Mouse (Mus musculus) cerebellum, adult 11-12 months (tissue): ENCODE measurements around the gene Gpsm2.
"Not testable (repeated sequence)": the region's sequence is repeated elsewhere in the genome, so short reads cannot be mapped to it uniquely, and the experiment has no call there.

Experiments used
- DNase-seq: peaks from one replicate; pipeline ENCODE4 v3.0.0; 2022

The Gpsm2 gene

DNA sequence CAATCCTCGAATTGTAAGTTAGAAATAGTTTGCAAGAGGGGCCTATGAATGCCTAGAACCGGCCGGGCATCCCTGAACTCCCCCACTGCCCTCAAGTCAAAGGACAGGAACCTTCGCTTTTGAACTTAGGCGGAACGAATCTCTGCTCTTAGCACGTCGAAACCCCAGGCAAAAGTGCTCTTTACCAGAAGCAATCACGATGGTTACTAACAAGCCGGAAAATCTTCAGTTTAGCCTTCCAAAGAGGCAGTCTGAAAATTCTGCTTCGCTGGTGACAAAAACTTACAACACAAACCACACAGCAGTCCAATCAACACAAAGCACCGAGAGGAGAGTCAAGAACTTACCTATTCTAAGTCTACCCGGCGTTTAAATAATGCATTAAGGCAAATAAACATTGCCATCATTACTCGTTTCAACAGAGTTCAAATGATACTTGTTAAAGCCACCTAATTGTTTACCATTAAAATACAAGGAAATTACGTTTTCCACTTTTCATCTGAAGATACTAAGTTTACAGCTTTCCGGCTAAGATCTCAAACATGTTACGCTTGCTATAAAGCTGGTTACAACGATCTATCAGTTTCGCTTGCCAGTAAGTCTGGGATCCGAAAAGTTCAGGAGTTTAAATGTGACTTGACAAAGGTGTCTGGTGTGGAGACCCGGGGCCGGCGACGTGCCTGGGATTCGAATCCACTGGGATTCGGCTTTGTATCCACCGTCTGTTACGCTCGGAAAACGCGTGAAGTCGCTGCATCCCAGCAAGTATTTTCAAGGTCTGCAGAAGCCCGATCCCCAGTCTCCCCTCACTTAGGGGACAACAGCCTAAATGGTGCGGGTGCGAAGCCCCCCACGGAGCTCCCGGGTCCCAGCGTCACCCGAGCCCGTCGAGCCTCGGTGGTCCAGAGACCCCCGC is 775 bp downstream of the Gpsm2 start:
- no peak for DNase-seq

GRCm38 (mm10) chr3:108719761-108720160 is 2.3 kb downstream of the Gpsm2 start:
- no peak for DNase-seq

DNA sequence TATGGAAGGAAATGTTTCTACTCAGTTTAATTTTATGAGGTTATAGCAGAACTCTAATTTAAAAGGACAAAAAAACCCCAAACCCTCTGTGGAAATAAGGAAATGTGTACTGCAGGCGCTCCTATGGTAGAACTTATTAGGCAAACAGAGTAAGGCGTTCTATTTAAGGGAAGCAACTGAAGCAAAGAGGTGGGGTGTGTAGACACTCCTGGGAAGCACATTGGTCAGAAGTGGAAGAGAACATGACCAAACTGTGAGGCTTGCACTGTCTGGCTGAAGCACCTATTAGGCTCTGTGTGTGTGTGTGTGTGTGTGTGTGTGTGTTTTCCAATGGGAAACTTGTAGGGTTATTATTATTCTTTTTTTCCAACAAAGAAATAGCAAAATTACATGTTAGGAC is 2.8 kb downstream of the Gpsm2 start:
- no peak for DNase-seq

GRCm38 (mm10) chr3:108717896-108718502 is 4.1 kb downstream of the Gpsm2 start:
- DNase-seq: no peak

DNA sequence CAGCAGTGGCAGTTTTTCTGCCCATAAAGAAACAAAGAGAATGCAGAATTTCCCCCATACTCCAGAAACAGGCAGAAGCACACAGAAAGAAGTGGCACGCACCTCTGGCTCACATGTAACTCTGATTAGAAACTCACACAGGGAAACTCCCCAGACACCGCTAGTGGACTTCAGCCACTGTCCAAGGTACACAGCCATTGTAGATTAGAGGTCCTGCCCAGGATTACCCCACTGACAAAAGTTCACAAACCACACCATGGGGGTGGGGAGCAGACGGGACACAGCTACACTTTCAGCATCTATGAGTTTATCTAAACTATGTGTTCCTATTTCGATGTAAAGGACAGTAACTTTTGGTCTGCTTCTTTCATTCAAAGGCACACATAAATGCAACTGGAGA is 7.3 kb downstream of the Gpsm2 start:
- DNase-seq: no peak

GRCm38 (mm10) chr3:108713065-108713675 is 8.9 kb downstream of the Gpsm2 start:
- DNase-seq: no peak

- DNase-seq: no peak
Observed at GRCm38 (mm10) chr3:108711296-108711695, 10.8 kb downstream of the Gpsm2 start.

DNA sequence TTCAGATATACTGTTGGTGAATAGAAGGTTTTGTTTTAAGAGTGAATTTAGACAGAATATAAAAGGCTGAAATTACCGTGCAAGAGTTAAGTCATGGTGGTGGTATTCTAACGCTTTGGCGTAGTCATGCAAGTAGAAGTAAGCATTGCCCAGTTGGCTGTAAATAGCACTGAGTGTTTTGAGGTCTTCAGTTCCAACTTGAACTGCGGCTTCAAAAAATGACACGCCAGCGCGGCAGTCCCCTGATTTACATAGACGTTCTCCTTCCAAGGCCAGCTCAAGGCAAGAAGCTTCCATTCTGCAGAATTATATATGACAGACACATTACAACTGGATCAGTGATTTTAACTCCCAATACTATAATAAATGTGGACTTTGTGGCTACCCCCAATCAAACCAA is 19.3 kb downstream of the Gpsm2 start:
- no peak for DNase-seq

GRCm38 (mm10) chr3:108701256-108701655 is 20.9 kb downstream of the Gpsm2 start:
- DNase-seq: no peak

GRCm38 (mm10) chr3:108699786-108700185 is 22.3 kb downstream of the Gpsm2 start:
- no peak for DNase-seq

DNA sequence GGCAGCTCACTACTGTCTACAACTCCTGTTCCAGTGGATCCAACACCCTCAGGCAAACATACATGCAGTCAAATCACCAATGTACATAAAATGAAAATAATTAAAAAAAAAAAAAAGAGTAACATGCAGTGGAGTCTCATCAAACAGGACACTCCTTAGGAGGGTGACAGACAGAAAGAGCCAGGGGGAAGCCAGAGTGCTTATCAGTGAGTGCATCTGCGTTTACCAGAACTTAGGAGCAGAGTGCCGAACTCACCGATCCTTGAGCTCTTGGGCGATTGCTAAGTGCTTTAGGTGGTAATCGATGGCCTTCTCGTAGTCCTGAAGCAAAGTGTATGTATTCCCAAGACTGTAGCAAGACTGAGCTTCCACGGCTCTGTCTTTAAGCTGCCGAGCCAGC is 23.4 kb downstream of the Gpsm2 start:
- DNase-seq: no peak

DNA sequence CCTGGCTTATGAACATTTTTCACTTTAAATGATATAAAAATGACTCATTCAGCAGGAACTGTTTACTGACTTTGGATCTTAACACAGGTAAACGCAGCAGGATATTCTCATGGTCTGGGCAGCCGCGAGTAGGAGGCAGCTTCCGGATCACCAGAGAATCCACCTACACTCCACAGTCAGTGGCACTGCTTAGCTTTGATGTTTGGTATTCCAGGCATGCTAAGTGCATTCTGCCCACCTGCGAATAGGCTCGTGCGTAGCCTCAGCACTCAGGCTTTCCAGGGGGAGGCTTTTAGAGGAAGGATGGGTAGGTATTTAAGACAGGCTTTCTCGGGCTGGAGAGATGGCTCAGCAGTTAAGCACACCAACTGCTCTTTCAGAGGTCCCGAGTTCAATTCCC is 27.8 kb downstream of the Gpsm2 start:
- DNase-seq: no peak

GRCm38 (mm10) chr3:108689979-108690378 is 32.1 kb downstream of the Gpsm2 start:
- DNase-seq: no peak

DNA sequence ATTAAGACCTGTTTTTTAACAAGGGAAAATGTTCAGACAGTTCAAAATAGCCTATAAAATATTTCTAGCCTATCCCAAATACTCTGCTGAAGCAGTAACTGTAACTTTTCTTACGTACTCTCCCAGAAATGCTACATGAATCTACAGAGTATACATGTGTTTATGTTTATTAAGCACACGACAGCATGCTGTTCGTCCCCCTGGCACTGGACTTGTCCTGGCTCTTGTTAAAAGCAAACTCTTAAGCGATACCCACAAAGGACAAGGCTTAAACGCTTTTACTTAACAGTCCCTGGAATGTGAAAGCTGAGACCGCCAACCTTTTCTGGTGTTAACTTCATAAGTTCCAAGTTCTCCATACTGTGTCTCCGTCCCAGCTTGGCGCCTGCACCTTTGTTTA is 32.7 kb downstream of the Gpsm2 start:
- no peak for DNase-seq

- DNase-seq: no peak
Observed at GRCm38 (mm10) chr3:108689015-108689441, 33.1 kb downstream of the Gpsm2 start.

- no peak for DNase-seq
Observed at GRCm38 (mm10) chr3:108685701-108686100, 36.4 kb downstream of the Gpsm2 start.

DNA sequence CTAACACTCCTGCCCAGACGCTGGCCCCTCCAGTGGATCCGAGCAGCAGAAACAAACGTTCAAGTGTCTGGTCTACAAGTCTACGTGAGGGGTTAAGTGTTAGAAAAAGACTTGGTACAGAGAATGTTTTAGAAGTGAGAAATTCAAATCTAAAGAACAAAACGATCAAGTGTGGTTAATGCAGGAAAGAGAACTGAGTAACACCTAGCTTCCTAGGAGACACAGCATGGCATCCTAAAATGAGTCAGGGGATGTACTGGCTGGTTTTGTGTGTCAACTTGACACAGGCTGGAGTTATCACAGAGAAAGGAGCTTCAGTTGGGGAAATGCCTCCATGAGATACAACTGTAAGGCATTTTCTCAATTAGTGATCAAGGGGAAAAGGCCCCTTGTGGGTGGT is 38.5 kb downstream of the Gpsm2 start:
- not testable (repeated sequence) for DNase-seq

DNA sequence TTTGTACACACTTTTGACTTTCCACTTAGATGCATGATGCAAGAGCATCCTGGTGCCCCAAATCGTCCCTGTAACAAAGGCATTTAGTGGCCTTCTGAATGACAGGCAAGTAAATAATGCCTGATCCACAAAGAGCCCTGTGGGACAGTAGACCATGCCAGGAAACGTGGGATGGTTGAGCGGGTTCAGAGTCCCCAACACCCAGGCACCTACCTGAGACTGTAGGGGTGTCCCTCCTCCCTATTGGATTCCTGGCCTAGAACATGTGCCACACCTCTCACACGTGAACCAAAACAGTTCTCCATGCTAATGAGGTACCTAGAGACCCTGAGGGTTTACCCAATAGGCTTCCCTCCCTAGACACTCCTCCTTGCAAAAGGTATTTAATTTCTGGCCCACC is 41.1 kb downstream of the Gpsm2 start:
- no peak for DNase-seq

DNA sequence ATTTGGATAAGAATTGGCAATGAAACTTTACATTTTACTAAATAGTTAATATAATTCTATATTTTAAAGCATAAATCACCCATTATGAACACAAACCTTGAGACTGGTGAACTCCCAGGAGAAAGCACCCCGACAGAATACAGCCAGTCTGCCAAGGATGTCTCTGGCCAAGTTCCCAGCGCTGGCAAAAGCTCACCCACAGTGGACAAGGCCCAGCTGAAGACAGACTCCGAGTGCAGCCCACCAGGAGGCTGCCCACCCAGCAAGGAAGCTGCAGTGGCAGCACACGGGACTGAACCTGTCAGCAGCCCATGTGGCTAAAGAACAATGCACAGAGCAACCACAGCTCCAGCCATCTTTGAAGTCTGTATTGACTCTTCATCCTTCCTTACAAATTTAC is 45.5 kb downstream of the Gpsm2 start:
- DNase-seq: no peak

DNA sequence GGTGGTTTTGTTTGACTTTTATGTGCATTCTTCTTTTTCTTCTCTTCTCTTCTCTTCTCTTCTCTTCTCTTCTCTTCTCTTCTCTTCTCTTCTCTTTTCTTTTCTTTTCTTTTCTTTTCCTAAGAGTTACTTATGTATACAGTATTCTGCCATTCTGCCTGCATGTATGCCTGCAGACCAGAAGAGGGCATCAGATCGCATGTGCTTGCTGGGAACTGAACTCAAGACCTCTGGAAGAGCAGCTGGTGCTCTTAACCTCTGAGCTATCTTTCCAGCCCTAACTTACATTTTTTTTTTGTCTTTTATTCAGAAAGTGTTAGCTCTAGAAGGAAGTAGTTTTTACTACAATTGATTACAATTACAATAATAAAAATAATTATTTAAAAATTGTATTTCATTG is 61.2 kb downstream of the Gpsm2 start:
- DNase-seq: no peak

GRCm38 (mm10) chr3:108658612-108659011 is 63.5 kb downstream of the Gpsm2 start:
- no peak for DNase-seq

DNA sequence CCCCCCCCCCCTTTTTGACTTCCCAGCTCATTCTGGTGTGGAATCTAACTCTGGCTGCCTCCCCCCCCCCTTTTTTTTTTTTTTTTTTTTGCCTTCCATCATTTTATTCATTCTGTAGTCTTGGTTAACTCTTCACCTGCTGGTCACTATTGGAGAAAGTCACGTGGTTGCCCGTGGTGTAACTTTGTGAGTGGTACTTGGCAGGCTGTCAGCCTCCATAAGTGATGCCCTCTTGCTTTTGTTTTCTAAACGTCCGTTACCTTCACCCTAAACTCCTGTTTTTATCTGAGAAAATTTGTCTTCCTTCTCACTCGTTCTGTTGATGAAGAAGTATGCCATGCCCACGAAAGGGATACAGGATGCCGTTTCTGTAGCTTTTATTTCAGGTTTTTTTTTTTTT is 66.6 kb downstream of the Gpsm2 start:
- no peak for DNase-seq

DNA sequence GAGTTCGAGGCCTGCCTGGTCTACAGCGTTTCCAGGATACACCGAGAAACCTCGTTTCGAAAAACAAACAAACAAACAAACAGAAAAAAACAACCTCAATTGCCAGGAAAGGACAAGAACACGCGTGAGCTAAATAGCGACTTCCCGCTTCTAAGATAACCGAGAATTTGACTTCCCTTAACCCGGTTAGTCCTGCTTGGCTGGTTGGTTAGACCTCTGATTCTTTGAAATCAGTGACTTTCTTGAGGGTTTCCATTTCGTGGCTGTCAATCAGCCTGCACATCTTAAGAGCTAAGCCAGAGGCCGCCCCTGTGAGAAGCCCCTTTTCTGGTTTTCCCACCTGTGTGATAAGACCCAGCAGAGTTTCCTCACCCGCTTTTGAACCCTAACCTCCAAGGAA is 67.5 kb downstream of the Gpsm2 start:
- peak; percentile 11 for DNase-seq
